Mouse (Mus musculus) kidney, adult 2 months (tissue): Measurements from ENCODE around the gene Rps6kc1.

Experiments
- CTCF ChIP-seq: fragments of 200-500 bp; conservative IDR thresholded peaks from 2 replicates; pipeline ENCODE4 v1.5.1; 2011; ENCODE audit warnings: low read depth, mild to moderate bottlenecking, control low read depth, low read length, moderate library complexity, mixed read lengths; ENCODE audit not compliant: insufficient read depth, insufficient read length
- POLR2A ChIP-seq: fragments of 200-500 bp; IDR thresholded peaks from one replicate; pipeline ENCODE4 v1.6.1; 2011; ENCODE audit warnings: low read depth, low read length, control low read depth

DNA sequence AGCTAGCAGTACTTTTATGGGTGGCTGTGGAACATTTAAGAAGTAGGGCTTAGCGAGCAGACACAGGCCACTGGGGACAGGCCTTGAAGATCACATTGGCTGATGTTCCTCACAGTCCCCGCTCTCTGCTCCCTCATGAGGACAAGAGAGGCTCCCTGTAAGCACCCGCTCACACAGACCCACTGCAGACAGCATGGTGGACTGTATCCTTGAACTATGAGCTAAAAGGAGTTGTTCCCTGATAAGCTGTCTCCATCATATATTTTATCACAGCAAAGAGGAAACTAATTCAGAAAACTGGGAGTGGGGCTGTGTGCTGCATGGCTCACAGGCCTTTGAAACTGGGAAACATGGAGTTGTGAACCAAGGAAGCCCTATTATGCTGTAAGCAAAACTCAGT, 13.4 kb downstream of the Rps6kc1 start:
- TF ChIP-seq POLR2A (no peak), CTCF (no peak)
